Mouse (Mus musculus) liver, postnatal 0 days (tissue): ENCODE measurements around the gene Hivep1.

Experiments
- CTCF ChIP-seq: sonication (generic); IDR thresholded peaks from 2 replicates; pipeline ENCODE4 v1.5.1; 2016; ENCODE audit warnings: antibody characterized with exemption, low read depth
- EP300 ChIP-seq: IDR thresholded peaks from 2 replicates; pipeline ENCODE4 v1.6.1; 2016; ENCODE audit warnings: antibody characterized with exemption, low read depth, mild to moderate bottlenecking

DNA sequence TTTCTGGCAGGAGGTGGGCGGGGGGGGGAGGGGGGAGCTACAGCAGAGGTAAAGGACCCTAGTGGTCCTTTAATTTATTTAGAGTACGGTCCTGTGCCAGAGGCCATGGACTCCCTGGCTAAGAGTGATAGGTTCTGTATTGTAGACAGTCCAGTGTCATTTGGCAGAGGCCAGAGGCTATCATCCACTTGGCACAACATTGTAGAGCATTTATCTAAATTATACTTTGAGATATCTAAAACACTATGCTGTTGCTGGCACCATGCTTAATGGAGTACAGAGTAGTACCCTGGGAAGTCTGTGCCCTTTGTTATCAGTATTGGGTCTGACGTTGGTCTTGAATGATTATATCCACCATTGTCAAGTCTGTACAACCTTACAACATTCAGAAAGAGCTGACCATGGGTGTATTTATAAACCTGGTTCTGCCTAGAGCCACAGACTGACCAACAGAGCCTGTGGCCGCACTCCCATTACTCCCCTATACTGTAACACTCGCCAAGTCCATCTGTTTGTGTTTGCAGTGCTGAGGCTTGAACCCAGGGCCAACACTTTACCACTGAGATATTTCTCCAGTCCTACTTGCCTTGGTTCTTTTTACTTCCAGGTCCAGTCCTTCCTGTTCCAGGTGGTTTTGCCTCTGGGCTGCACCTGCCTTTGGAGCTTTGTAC is 69.4 kb downstream of the Hivep1 start:
- TF ChIP-seq CTCF (no peak), EP300 (no peak)
